18 mouse cellular contexts compared by ENCODE assay signal in genomic region chr5:134441105-134441504, GRCm38 (mm10). TPM values are rescaled to one million over a fixed set of nuclear protein-coding genes. Genes with fewer than 3 reads are reported as not detected.
A peak's percentile ranks its signal among the peaks of the same experiment; 100 is the strongest.
DNase-seq lines count a peak whose midpoint lies in the region; ATAC-seq and TF ChIP-seq lines count a peak whose summit lies in the region.
"Had no signal": no experiment of that assay in that cellular context is flagged by ENCODE, and none has a peak within 500 bp of the region (broad histone marks: within the 10 kb centered on the region; RNA-seq: fewer than 3 reads in every experiment).

No protein-coding gene starts in this region.

- DNase-seq in heart, postnatal 4 days = no peak
- DNase-seq in hindbrain, postnatal 0 days (ENCODE audit: low spot score) = no peak
- DNase-seq in hindbrain, embryonic 11.5 days (ENCODE audit: low spot score) = no peak
- DNase-seq in MN1 (ENCODE audit: low spot score) = peak; percentile 78
- no peak for DNase-seq in urinary bladder, postnatal 10 days (ENCODE audit: low spot score)
- DNase-seq: B cell, adult 2 months; cerebellum, adult 2 months; gastrocnemius, postnatal 36 days; kidney, adult 18-20 months; kidney, postnatal 10 days; layer of hippocampus, postnatal 36 days; lung, postnatal 10 days had no signal

- H3K4me1 ChIP-seq in heart, embryonic 11.5 days (ENCODE audit: control insufficient read depth, insufficient read depth, low read length) = peaks cover 62% of the 10 kb centered on the region
- peaks cover 23% of the 10 kb centered on the region for H3K4me1 ChIP-seq in hindbrain, postnatal 0 days (ENCODE audit: insufficient read depth, low read length)
- H3K4me1 ChIP-seq in hindbrain, embryonic 11.5 days (replicated peaks; ENCODE audit: control insufficient read depth, insufficient read depth, low read length) = 0 out of 2 replicates have a peak, but pooled peaks cover 3% of the 10 kb centered on the region
- peaks cover 48% of the 10 kb centered on the region for H3K4me1 ChIP-seq in stomach, embryonic 16.5 days (ENCODE audit: control insufficient read depth, insufficient read depth, low read length)

- peaks cover 4% of the 10 kb centered on the region for H3K9me3 ChIP-seq in heart, embryonic 11.5 days (replicated peaks; ENCODE audit: control insufficient read depth, low read length)
- H3K9me3 ChIP-seq in hindbrain, postnatal 0 days (ENCODE audit: low read length) = no peaks in the 10 kb centered on the region
- no peaks in the 10 kb centered on the region for H3K9me3 ChIP-seq in hindbrain, embryonic 11.5 days (ENCODE audit: control insufficient read depth, low read length)
- peaks cover 5% of the 10 kb centered on the region; the same call in 1 of the 2 replicates for H3K9me3 ChIP-seq in stomach, embryonic 16.5 days (replicated peaks; ENCODE audit: control insufficient read depth, low read length)
- H3K9me3 ChIP-seq: liver, embryonic 15.5 days had no signal

- 0 out of 2 replicates have a peak overlapping the region, but pooled peaks have one; percentile 32 for H3K27ac ChIP-seq in heart, embryonic 11.5 days (ENCODE audit: low read depth, low read length)
- peak overlapping the region; percentile 7; the same call in 1 of the 2 replicates for H3K27ac ChIP-seq in hindbrain, postnatal 0 days
- H3K27ac ChIP-seq in hindbrain, embryonic 11.5 days (ENCODE audit: low read depth, low read length) = no peak overlapping the region
- peak overlapping the region; percentile 56 for H3K27ac ChIP-seq in stomach, embryonic 16.5 days (ENCODE audit: low read length)
- H3K27ac ChIP-seq: liver, embryonic 15.5 days; midbrain, embryonic 12.5 days; neural tube, embryonic 13.5 days had no signal

- no peaks in the 10 kb centered on the region for H3K27me3 ChIP-seq in heart, embryonic 11.5 days (ENCODE audit: control insufficient read depth, insufficient read depth, low read length)
- H3K27me3 ChIP-seq in hindbrain, postnatal 0 days (ENCODE audit: insufficient read depth, low read length) = no peaks in the 10 kb centered on the region
- no peaks in the 10 kb centered on the region for H3K27me3 ChIP-seq in hindbrain, embryonic 11.5 days (ENCODE audit: control insufficient read depth, insufficient read depth, low read length)
- no peaks in the 10 kb centered on the region for H3K27me3 ChIP-seq in stomach, embryonic 16.5 days (ENCODE audit: control insufficient read depth, insufficient read depth, low read length)
- H3K27me3 ChIP-seq: liver, embryonic 15.5 days; midbrain, embryonic 12.5 days; neural tube, embryonic 13.5 days had no signal

- no peak overlapping the region for H3K9ac ChIP-seq in heart, embryonic 11.5 days (ENCODE audit: low read depth, low read length)
- H3K9ac ChIP-seq in hindbrain, postnatal 0 days (replicated peaks; ENCODE audit: low read length) = no peak overlapping the region
- H3K9ac ChIP-seq in hindbrain, embryonic 11.5 days (ENCODE audit: low read depth, low read length) = no peak overlapping the region
- no peak overlapping the region for H3K9ac ChIP-seq in stomach, embryonic 16.5 days (ENCODE audit: low read length)
- H3K9ac ChIP-seq: liver, embryonic 15.5 days; midbrain, embryonic 12.5 days; neural tube, embryonic 13.5 days had no signal

- no peak for TF ChIP-seq CTCF in hindbrain, postnatal 0 days (IDR thresholded peaks at IDR 0.05; ENCODE audit: low read depth)

- 34% methylated on average over 3 of the region's 3 CpGs for WGBS in heart, embryonic 11.5 days (ENCODE audit: insufficient replicate concordance)
- WGBS in hindbrain, postnatal 0 days = 39% methylated on average over 3 of the region's 3 CpGs
- 78% methylated on average over 3 of the region's 3 CpGs for WGBS in hindbrain, embryonic 11.5 days
- WGBS in stomach, embryonic 16.5 days = 62% methylated on average over 3 of the region's 3 CpGs

- 0 out of 2 replicates have a peak, but pooled peaks cover 5% of the 10 kb centered on the region for H3K36me3 ChIP-seq in heart, embryonic 11.5 days (ENCODE audit: control insufficient read depth, insufficient read depth, low read length)
- H3K36me3 ChIP-seq in hindbrain, postnatal 0 days (ENCODE audit: insufficient read depth, low read length) = no peaks in the 10 kb centered on the region
- peaks cover 6% of the 10 kb centered on the region for H3K36me3 ChIP-seq in hindbrain, embryonic 11.5 days (ENCODE audit: control insufficient read depth, insufficient read depth, low read length)
- H3K36me3 ChIP-seq in stomach, embryonic 16.5 days (ENCODE audit: control insufficient read depth, insufficient read depth, low read length) = peaks cover 9% of the 10 kb centered on the region; the same call in 1 of the 2 replicates
- H3K36me3 ChIP-seq: liver, embryonic 15.5 days had no signal

- no peak overlapping the region for H3K4me2 ChIP-seq in heart, embryonic 11.5 days
- no peak overlapping the region for H3K4me2 ChIP-seq in hindbrain, postnatal 0 days (ENCODE audit: low read depth, low read length)
- H3K4me2 ChIP-seq in hindbrain, embryonic 11.5 days (replicated peaks; ENCODE audit: low read depth, low read length) = no peak overlapping the region
- H3K4me2 ChIP-seq in stomach, embryonic 16.5 days (ENCODE audit: low read depth, low read length) = no peak overlapping the region
- H3K4me2 ChIP-seq: liver, embryonic 15.5 days; midbrain, embryonic 12.5 days; neural tube, embryonic 13.5 days had no signal

- H3K4me3 ChIP-seq in heart, embryonic 11.5 days (ENCODE audit: low read depth, low read length) = no peak overlapping the region
- no peak overlapping the region for H3K4me3 ChIP-seq in hindbrain, postnatal 0 days (ENCODE audit: low read length)
- no peak overlapping the region for H3K4me3 ChIP-seq in hindbrain, embryonic 11.5 days (ENCODE audit: low read depth, low read length)
- no peak overlapping the region for H3K4me3 ChIP-seq in stomach, embryonic 16.5 days (replicated peaks; ENCODE audit: low read length)
- H3K4me3 ChIP-seq: liver, embryonic 15.5 days; midbrain, embryonic 12.5 days; neural tube, embryonic 13.5 days had no signal

- no peak for ATAC-seq in heart, embryonic 11.5 days (replicated peaks; ENCODE audit: insufficient number of reproducible peaks, low FRiP score, low TSS enrichment)
- ATAC-seq in hindbrain, postnatal 0 days = no peak
- ATAC-seq in hindbrain, embryonic 11.5 days (ENCODE audit: low FRiP score) = no peak
- no peak for ATAC-seq in stomach, embryonic 16.5 days (ENCODE audit: insufficient read depth, low FRiP score)
- ATAC-seq: forebrain, embryonic 14.5 days had no signal

RNA-seq across cellular contexts. Expression of gene Gtf2ird1, which starts 15.4 kb away (rescaled TPM):
- polyA plus RNA-seq in heart, embryonic 11.5 days (2014; fragmentation: Nextera tagmentation; extraction: Ambion mirVana) = 49.0 and 55.7 TPM in 2 replicates
- total RNA-seq in heart, postnatal 4 days (2021) = 10 to 100 TPM; 59.8 to 60.3 TPM
- total RNA-seq in hindbrain, postnatal 0 days (2014; rRNA removed) = 46.4 and 54.4 TPM in 2 replicates
- 52.7 and 57.7 TPM in 2 replicates for polyA plus RNA-seq in hindbrain, postnatal 0 days (2015; fragmentation: Nextera tagmentation; extraction: Ambion mirVana)
- polyA plus RNA-seq in hindbrain, embryonic 11.5 days (2014; fragmentation: Nextera tagmentation; extraction: Ambion mirVana) = 65.3 and 69.3 TPM in 2 replicates
- 70.5 and 75.0 TPM in 2 replicates for polyA plus RNA-seq in stomach, embryonic 16.5 days (2015; fragmentation: Nextera tagmentation; extraction: Ambion mirVana)
